Mouse (Mus musculus) kidney, adult 8-10 months (tissue): ENCODE results near the gene Itpkb.

Experiments
- DNase-seq, 2 experiments: peaks; one replicate each; pipeline ENCODE4 v3.0.0; 2022

Gene Itpkb

DNA sequence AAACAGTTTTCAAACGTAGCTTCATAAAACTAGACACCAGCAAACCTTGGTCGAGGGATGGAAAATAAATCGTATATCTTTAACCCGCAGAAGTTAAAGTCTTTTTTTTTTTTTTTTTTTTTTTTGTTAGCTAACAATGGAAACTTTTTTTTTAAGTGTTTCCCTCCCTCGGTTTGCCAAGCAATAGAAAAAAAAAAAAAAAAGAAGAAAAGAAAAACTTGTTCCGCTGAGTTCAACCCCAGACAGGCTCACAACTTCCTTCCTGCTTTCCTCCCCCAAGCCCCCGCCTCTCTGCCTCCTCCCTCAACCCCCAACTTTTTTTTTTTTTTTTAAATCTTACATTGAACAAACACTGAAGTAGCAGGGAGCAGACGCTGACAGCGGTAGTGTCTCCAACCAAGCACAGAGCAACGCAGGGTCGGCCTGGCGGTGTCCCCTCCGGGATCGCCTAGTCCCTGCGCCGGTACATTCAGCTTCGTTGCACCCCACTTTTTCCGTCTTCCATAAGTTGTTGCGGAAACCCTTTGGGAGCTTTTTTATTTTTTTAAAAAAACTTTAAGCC lies at the start of gene Itpkb:
Itpkb (plus strand) TSS at position 341 of the 562 bp plus-strand sequence.
- DNase-seq, result peak; percentile 54 to 68

DNA sequence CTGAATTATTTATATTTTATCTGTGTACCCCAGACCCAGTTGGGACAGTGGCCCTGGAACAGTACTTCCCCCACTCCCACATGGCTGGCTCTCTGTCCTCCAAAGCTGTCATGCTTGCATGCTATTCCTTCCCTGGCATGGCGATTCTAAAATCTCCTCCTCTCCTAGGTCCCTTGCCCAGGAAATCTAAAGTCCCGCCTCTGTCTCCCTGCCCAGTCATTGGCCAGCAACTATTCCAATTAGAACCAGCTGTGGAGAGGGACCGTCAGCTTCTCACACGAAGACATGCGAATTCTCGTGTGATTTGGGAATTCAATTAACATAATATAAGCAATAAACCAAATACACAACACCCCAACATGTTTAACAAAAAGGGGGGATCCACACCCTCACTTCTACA lies 47.7 kb upstream of the Itpkb start:
- no peak for DNase-seq

DNA sequence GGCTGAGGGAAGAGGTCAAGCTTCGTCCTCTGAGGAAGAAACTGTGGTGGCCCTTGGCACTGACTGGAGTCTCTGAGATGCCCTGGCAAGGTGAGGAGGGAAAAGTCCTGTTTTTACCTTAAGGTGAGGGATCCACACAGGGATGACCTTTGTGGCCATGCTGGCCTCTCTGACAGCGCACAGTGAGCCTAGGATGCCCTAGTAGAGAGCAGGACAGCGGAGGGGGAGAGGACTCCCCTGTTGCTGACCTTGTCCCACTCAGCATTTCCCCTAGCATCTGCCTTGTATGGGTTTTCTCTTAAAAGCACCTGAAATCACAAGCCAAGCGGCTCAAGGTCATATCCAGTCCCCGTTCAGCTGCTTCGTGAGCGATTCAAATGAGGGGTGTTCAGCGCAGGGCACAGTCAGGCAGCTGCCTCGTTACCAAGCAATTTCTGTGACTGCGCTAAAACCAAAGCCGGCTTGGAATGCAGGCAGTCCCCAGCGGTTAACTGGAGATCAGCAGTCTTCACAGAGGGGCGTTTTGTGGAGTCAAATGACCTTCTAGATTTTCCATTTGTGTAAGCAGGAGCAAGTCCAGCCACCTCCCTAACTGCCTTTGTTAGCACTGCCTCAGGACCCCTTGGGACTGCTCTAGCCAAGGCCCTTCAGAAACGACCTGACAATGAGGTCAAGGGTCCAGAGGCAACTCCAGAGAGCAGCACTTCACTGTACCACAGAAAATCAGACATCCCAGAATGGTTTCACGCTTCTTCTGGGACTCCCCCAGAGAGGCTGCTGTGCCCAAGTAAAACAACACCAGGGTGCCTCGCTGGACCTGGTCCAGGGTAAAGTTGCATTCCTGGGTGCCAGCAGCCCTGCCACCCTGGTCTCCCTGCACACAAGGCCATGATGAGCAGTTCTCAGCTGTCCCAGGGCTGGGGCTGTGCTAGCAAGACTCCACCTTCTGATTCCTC lies 46.2 kb upstream of the Itpkb start:
- peak; percentile 54 to 73 for DNase-seq

DNA sequence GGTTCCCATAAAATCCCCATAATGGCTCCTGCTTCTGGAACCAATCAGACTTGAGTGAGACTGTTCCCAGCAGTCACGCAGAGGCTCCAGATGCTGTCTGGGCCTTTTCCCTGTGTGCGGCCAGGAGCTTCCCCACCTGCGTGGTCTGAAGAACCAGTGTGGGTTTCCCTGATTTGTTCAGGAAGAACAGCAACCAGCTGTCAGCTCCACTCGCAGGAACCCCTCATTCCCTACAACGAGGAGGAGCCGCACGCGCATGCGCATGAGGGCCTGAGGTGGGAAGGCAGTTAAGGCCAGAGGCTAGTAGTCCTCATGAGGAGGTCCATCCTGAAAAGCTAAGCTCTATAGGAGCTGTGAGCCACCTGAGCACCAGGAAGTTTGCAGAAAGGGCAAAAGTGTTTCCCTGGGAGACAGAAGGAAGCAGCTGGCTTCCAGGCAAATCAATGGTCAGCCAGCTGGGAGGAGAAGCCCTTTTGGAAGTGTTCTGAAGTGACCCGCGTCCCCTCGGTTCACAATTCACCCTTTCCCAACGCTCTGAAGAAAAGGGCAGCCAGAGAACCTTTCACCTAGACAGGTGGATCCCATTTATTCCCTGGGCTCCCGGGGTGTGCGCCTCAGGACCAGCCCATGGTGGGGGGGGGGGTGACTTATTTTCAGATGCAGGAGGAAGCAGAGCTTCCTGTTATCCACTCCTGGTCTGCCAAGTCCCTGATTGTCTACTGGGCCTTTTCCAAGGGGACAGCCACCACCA lies 44.0 kb upstream of the Itpkb start:
- DNase-seq, result no peak

DNA sequence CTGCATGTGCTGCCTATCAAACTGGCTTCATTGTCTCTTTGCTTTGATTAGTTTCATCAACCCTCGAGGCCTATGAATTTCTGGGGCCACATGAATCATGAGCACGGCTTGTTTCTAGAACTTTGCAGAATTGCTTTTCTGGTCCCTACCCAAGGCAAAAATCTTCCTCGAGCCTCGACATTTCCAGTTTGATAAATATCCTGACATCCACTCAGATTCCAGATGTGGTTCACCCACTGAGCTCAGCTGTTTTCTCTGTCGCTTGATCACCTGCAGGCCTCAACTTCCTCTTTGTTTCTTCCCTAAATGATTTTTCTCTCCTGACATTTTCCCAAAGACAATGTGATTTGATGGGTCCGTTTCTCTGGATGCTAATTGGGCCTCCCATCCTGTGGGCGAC lies 42.1 kb upstream of the Itpkb start:
- no peak for DNase-seq

DNA sequence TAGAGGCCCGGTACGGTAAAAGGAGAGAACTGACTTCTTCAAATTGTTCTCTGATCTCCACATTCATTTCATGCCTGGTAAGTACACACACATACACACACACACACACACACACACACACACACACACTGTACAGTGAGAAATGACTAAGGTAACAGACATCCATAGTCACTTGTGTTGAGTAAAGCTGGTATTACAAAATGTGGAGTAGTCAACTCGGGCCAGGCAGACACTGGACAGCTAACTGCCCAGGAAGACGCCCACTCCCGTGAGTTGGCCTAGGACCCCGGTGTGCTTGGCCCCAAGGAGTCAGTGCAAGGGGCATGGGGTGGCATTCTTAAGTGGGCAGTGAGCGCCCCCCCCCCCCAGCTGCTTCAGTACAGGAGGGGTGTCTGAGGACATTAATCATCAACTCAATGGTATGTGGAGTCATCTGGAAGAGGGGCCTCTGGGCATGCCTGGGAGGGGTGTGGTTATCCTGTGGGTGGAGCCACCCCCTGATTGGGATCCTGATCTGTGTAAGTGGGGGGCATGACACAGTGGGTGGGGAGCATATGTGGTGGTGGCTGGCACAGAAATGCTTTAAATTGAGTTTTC lies 41.3 kb upstream of the Itpkb start:
- no peak for DNase-seq

DNA sequence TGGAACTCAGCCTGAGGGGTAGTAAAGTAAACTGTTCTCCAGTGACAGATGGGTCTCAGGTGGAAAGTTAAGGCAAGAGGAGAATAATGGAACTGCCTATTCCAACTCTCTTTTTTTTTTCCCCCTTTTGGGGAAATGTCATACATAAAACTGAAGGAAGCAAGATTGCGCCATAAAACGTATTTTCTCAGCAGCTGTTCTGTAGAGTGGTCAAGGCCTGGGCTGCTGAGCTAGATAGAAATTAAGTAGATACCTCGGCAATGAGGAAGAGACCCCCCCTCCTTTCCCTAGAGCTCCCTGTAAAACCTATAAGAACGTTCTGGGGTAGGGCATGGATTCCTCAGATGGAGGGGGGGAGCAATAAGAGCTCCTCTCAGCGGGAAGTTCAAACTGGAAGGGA lies 40.5 kb upstream of the Itpkb start:
- no peak for DNase-seq

DNA sequence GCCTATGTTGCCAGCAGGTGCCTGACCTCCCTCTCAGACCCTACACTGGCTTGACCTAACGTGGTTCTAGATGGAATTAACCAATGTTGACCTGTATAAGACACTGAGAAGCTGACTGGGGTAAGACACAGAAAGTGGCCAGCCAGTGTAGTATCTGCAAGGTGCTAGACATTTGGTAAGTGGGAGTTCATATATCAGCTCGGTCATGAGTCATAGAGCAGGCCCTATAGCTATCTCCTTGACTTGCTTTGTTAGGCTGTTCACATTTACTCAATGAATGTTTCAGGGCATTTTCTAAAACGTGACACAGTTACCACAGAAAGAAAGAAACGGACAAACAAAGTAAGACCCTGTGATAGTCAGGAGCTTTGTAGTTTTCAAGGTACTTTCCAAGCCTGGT lies 39.9 kb upstream of the Itpkb start:
- DNase-seq, result no peak

DNA sequence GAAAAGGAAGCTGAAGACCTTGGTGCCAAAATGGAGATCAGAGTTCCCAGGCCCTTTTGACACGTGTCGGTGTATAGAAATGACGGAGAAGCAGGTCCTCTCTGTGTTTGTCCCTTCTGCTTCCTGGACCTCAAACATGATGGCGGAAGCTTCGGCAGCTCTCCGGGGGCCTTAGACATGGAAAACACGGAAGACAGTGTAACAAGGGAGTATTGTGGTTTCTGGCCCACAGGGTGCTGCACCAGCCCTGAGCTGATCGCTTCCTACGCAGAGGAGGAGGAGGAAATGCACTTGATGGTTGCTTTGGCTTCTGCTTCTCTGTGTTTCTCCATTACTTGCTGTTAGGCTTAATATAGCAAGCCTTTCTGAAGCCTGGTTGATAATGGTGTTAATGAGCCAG lies 34.2 kb upstream of the Itpkb start:
- no peak for DNase-seq

DNA sequence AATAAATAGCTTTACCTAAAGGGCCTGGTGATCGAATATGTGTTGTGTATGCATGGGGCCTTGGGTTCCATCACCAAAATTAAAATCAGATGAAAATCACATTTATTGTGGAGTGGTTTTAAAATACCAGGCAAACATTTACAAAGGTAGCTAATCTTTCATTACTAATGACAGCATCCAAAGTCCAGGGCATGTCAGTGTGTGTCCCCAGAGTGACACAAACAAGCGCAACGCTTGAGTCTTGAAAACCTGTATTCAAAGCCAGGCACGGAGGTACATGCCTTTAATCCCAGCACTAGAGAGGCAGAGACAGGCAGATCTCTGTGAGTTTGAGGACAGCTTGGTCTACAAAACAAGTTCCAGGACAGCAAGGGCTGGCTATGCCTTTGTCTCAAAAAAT lies 30.6 kb upstream of the Itpkb start:
- DNase-seq, result no peak

DNA sequence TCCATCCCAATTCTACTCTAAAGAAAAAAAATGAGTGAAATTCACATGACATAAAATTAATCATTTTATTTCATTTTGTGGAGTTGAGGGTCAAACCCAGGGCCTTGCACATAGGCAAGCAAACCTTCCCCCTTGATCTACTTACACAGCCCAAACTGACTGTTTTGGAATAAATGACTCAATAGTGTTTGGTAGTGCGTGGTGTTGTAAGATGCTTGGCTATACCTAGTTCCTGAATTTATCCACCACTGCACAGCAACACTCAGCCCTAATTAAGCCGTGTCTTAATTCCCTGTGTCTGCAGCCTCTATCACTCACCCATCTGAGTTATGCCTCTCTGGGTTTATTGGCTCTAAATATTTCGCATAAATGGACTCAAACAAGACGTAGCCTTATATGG lies 30.0 kb upstream of the Itpkb start:
- DNase-seq, result no peak

DNA sequence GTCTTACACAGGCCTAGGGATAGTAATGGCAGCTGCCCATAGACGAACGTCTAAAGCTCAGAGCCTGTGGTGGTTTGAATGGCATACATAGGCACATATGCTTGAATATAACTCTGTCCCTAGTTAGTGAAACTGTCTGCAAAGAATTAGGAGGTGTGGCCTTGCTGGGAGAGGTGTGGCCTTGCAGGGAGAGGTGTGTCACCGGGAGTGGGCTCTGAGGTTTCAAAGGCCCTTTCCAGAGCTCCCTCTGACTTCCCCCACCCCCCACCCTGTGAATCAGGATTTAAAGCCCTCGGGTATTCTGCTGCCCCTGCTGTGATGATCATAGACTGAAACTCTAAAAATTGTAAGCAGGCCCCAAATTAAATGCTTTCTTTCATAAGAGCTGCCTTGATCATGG lies 29.3 kb upstream of the Itpkb start:
- no peak for DNase-seq

DNA sequence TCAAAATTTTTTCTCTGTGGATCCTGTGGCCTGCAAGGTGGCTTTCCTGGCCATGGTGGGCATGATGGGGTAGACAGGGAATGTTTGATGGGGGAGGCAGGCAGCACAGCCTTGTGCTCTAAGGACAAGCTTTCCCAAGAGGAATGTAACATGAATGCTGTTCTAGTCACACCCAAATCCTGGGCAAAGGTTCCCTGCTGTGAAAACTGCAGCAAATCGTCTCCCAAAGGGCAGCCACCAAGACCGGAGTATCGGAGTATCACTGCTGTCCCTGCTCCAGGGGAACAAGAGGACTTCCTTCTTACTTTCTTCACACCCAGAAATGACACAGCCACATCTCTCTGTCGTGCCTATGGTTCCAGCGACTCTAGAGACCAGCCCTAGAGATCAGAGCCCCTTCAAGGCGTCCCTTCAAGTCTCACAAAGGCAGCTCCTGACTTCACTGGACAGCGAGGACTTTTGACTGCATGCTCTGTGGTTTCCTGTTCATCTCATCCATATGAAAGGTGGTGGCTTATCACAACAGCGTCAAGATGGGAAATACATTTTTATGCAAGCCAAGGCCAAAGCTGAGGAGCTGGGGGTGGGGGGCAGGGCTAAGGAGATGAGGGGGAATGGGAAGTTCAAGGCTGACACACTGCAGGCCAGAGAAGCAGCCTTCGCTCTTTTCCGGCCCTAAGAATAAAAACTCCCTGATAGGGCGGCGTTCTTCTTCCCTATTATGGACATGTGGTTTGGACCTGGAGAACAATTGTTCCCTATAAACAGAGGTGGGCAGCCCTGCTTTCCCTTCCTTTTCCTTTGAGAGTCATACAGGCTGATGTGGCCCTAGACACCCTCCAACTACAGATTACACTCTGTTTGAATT lies 27.8 kb upstream of the Itpkb start:
- DNase-seq, result no peak

DNA sequence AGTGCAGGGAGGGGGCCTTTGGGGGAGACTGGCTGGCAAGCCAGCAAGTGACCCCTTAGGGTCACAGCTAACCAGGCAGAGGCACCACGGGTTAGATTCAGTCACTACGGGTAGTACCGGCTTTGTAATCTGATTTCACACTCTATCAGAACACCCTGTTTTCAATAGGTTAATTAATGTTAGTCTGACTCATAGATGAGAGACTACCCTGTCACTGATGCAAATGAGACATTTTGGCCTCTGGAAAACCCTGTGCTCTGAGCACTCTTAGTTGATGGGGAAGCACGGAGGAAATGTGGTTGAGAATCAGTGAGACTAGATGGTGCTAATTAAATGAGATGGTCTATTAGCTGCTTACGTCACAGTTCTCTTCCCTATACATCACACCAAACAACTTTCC lies 26.7 kb upstream of the Itpkb start:
- no peak for DNase-seq

DNA sequence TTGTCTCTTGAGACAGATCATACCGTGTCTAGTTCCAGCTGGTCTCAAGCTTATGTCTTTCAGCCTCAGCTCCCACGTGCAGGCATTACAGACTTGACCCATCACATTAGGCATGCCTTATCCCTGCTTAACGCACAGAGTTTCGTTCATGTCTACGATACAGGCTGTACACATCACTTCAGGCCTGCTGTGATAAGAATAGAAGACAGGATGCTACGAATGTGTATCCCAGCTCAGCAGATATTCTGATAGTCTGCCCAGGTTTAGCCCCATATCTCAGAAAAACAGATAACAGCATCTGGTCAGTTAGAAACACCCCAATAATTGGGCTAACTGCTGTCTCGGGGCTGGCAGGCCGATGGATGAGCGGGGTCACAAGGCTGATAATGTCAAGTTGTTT lies 23.4 kb upstream of the Itpkb start:
- no peak for DNase-seq

DNA sequence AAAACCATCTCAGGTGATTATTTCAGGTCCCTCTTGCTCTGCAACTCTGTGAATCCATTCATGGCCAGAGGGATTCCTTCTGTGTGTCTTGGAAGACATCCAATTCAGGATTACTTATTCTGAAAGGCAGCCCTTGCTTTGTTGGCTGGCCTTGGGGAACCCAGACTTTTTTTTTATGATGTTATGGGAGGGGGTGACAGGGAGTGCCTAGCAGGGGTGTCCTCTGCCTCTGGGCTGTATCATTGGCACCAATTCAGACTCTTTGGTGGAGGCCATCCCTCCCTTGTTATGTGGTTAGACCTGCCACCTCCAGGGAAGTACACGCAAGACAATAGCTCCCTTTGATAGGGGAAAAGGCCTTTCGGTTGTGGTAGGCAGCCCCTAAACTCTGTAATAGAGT lies 22.6 kb upstream of the Itpkb start:
- DNase-seq, result no peak

DNA sequence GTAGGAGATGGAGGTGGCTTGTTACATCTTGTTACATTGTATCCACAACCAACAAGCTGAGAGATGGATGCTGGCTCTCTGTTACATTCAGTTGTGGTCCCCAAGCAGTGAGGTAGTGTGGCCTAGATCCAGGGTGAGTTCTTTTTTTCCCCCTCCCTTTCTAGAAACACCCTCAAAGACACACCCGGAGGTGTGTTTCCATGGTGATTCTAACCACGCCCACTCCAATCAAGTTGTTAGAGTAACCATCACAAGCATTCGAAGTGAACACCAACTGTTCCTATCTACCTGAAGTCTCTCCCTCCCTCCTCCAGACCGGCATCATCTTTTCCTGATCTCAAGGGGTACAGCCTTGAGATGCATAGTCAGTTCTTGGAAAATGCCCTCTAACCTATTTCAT lies 21.4 kb upstream of the Itpkb start:
- DNase-seq, result no peak

DNA sequence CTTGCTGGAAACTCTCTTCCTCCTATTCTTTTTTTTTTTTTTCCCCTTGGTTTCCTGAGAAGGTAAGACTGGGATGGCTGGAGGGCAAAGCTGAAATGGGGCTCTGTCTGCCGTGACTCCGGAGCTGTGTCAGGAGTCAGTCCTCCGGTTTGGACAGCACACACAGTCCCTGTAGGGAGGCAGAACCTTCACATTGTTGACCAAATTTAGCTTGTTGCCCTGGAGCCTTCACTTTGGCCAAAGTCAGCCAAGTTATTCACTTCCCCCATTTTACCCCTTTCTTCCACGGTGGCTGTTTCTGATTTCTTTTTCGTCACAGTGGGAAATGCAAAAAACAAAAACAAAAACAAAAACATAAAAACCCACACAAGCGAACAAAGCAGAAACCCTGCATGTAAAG lies 18.0 kb upstream of the Itpkb start:
- DNase-seq, result no peak

DNA sequence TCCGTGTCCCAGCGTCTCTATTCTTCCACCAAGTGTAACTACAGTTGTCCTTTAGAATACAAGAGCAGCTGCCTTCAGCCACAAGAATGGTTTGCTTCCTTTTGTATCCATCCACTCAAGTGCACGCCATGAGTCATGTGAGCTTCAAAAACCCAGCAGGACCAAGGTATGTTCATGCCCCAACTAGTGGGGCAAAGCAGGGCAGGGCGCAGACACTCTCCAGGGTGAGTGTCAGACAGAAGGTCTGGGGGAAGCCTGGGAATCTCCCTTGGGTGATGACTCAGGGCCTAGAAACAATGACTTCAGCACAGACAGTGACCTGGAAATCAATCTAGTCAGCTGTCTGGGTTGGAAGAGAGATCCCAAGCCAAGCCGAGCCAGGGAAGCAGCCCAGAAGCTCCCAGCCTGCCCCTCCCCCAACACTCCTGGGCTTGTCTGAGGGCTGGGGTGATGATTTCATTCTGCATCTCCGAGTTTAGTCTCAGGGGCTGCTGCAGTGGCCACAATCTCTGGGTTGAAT lies 17.4 kb upstream of the Itpkb start:
- no peak for DNase-seq

DNA sequence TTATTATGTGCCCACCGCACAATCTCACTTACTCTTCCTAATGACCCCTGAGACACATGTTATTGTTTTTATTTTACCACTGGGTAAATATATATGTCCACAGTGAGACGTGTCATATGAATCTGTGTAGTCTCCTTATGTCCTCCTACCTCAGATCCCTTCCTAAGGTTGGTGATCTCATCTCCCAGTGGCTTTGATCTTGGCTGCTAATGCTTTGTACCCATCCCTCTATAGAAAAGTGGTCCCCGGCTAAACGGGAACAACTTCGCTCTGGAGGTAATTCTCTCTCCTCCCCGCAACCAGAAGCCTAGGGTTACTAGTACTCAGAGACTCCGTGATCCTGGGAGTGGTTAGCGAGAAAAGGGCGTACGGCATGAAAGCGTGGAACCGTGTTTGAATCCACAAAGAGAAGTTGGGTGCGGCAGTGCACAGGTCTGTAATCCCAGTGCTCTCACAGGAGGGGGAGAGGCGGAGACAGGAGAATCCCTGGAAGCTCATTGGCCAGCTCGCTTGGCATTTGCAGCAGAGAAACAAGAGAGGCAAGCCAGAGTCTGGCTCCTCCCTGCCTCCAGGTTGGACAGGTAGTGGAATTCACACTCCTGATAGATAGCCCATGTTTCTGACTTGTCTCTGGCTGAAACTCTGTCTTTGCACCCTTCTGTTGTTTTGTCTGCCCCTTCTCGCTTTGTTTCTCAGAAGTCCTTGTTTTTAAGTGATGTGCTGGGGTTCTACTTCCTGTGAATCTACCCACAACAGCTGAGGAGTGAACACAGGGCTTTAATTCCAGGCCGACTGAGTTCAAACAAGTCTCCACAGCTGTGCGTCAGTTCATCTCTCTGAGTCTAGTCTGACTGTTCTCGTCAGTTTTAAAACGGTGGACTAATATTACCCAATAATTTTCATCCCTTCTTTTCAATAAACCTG lies 16.5 kb upstream of the Itpkb start:
- DNase-seq, result peak; percentile 67 to 68

DNA sequence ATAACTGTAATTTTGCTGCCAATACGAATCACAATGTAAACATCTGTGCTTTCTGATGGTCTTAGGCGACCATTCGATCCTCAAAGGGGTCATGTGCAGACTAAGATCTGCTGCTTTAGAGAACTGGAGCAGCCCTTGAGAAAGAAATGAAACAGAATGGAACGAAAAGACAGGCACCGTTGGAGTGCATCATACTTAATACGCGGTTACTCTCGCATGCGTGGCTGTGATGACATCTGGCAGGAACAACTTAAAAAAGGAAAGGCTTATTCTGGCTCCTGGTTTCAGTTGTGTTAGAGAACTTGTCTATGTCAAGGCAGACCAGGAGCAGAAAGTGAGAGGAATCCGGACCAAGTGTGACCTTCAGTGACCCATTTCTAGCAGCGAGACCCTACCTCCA lies 15.6 kb upstream of the Itpkb start:
- DNase-seq, result no peak
